Mouse (Mus musculus): ENCODE measurements around the gene Pex13. TPM values are rescaled to one million over a fixed set of nuclear protein-coding genes. Genes with fewer than 3 reads are reported as not detected.
A peak's percentile ranks its signal among the peaks of the same experiment; 100 is the strongest.

The Pex13 gene
- total RNA-seq (2021): 10 to 100 TPM; 23.6 to 25.9 TPM
- long read RNA-seq, full-length matches to known transcripts: 39 of 40 reads
- long read RNA-seq, partial matches to known transcripts: 0 of 40 reads
- long read RNA-seq, other reads (novel, unspliced or antisense): 1 of 40 reads

- peak; percentile 93 to 94 for DNase-seq (ENCODE audit: low spot score in 2 of 2)
Measured at GRCm38 (mm10) chr11:23665798-23666501, at the start of gene Pex13. TSS of gene Pex13 (minus strand) at chr11:23665959.

GRCm38 (mm10) chr11:23712299-23712698, 46.5 kb upstream of the Pex13 start:
- DNase-seq (ENCODE audit: low spot score in 2 of 2): no peak

GRCm38 (mm10) chr11:23704604-23705294, 39.0 kb upstream of the Pex13 start:
- DNase-seq (ENCODE audit: low spot score in 2 of 2): no peak

GRCm38 (mm10) chr11:23701831-23702230, 36.1 kb upstream of the Pex13 start:
- DNase-seq (ENCODE audit: low spot score in 2 of 2): no peak

- no peak for DNase-seq (ENCODE audit: low spot score in 2 of 2)
Measured at GRCm38 (mm10) chr11:23699414-23700095, 33.8 kb upstream of the Pex13 start.

GRCm38 (mm10) chr11:23698526-23698925, 32.8 kb upstream of the Pex13 start:
- DNase-seq (ENCODE audit: low spot score in 2 of 2): no peak

GRCm38 (mm10) chr11:23695847-23696246, 30.1 kb upstream of the Pex13 start:
- no peak for DNase-seq (ENCODE audit: low spot score in 2 of 2)

- DNase-seq (ENCODE audit: low spot score in 2 of 2): no peak
Measured at GRCm38 (mm10) chr11:23693286-23693685, 27.5 kb upstream of the Pex13 start.

GRCm38 (mm10) chr11:23688060-23688459, 22.3 kb upstream of the Pex13 start:
- DNase-seq (ENCODE audit: low spot score in 2 of 2): no peak

- DNase-seq (ENCODE audit: low spot score in 2 of 2): no peak
Measured at GRCm38 (mm10) chr11:23686671-23687070, 20.9 kb upstream of the Pex13 start.

GRCm38 (mm10) chr11:23682561-23682960, 16.8 kb upstream of the Pex13 start:
- DNase-seq (ENCODE audit: low spot score in 2 of 2): no peak

- no peak for DNase-seq (ENCODE audit: low spot score in 2 of 2)
Measured at GRCm38 (mm10) chr11:23680435-23680950, 14.7 kb upstream of the Pex13 start.

- peak; percentile 57 to 69 for DNase-seq (ENCODE audit: low spot score in 2 of 2)
Measured at GRCm38 (mm10) chr11:23679044-23679642, 13.4 kb upstream of the Pex13 start.

GRCm38 (mm10) chr11:23676100-23676499, 10.3 kb upstream of the Pex13 start:
- no peak for DNase-seq (ENCODE audit: low spot score in 2 of 2)

GRCm38 (mm10) chr11:23672256-23672749, 6.5 kb upstream of the Pex13 start:
- DNase-seq (ENCODE audit: low spot score in 2 of 2): no peak

- DNase-seq (ENCODE audit: low spot score in 2 of 2): no peak
Measured at GRCm38 (mm10) chr11:23667128-23667527, 1.4 kb upstream of the Pex13 start.

- no peak for DNase-seq (ENCODE audit: low spot score in 2 of 2)
Measured at GRCm38 (mm10) chr11:23666526-23666925, 767 bp upstream of the Pex13 start.

- no peak for DNase-seq (ENCODE audit: low spot score in 2 of 2)
Measured at GRCm38 (mm10) chr11:23665311-23665786, 410 bp downstream of the Pex13 start, which contains the start of gene Pus10. TSS of gene Pus10 (plus strand) at chr11:23665674.

- DNase-seq (ENCODE audit: low spot score in 2 of 2): no peak
Measured at GRCm38 (mm10) chr11:23664232-23664631, 1.5 kb downstream of the Pex13 start.

GRCm38 (mm10) chr11:23657791-23658190, 8.0 kb downstream of the Pex13 start:
- no peak for DNase-seq (ENCODE audit: low spot score in 2 of 2)

GRCm38 (mm10) chr11:23653666-23654065, 12.1 kb downstream of the Pex13 start:
- DNase-seq (ENCODE audit: low spot score in 2 of 2): no peak
